Mouse (Mus musculus): ENCODE results near the gene Il11ra1. TPM values are rescaled to one million over a fixed set of nuclear protein-coding genes. Genes with fewer than 3 reads are reported as not detected.
"Not testable (repeated sequence)": the region's sequence is repeated elsewhere in the genome, so short reads cannot be mapped to it uniquely, and the experiment has no call there.

Il11ra1 gene
- total RNA-seq, 1 experiment from 2014 or later = 104 TPM

- not testable (repeated sequence) for ATAC-seq (replicated peaks; ENCODE audit: low read depth, poor library complexity, severe bottlenecking)
These were observed 73.2 kb downstream of the Il11ra1 start for GRCm38 (mm10) chr4:41772946-41773345.

- ATAC-seq (replicated peaks; ENCODE audit: low read depth, poor library complexity, severe bottlenecking) = 0 out of 2 replicates have a peak, but pooled peaks have one; percentile 50
These were observed 73.7 kb downstream of the Il11ra1 start for GRCm38 (mm10) chr4:41773502-41773901.

GRCm38 (mm10) chr4:41774002-41774401 is 74.2 kb downstream of the Il11ra1 start, which contains the start of gene Ccl27a:
TSS of gene Ccl27a (minus strand) at chr4:41774247.
- ATAC-seq (replicated peaks; ENCODE audit: low read depth, poor library complexity, severe bottlenecking) = peak; percentile 62; the same call in 1 of the 2 replicates

- ATAC-seq (replicated peaks; ENCODE audit: low read depth, poor library complexity, severe bottlenecking) = not testable (repeated sequence)
These were observed 74.7 kb downstream of the Il11ra1 start for GRCm38 (mm10) chr4:41774506-41774905.

GRCm38 (mm10) chr4:41775840-41776239 is 76.1 kb downstream of the Il11ra1 start:
- not testable (repeated sequence) for ATAC-seq (replicated peaks; ENCODE audit: low read depth, poor library complexity, severe bottlenecking)

- ATAC-seq (replicated peaks; ENCODE audit: low read depth, poor library complexity, severe bottlenecking) = not testable (repeated sequence)
These were observed 81.5 kb downstream of the Il11ra1 start for GRCm38 (mm10) chr4:41781271-41781670.

- ATAC-seq (replicated peaks; ENCODE audit: low read depth, poor library complexity, severe bottlenecking) = not testable (repeated sequence)
These were observed 82.1 kb downstream of the Il11ra1 start for GRCm38 (mm10) chr4:41781748-41782485.

GRCm38 (mm10) chr4:41782711-41783110 is 82.9 kb downstream of the Il11ra1 start:
- ATAC-seq (replicated peaks; ENCODE audit: low read depth, poor library complexity, severe bottlenecking) = not testable (repeated sequence)

GRCm38 (mm10) chr4:41783197-41783596 is 83.4 kb downstream of the Il11ra1 start:
- ATAC-seq (replicated peaks; ENCODE audit: low read depth, poor library complexity, severe bottlenecking) = not testable (repeated sequence)

Other genes starting within 250 kb of the Il11ra1 start
- 10.0 and 22.2 TPM in 2 replicates for gene Kif24, start 235.1 kb upstream of the Il11ra1 start, total RNA-seq (2017)
- gene Nudt2, start 234.8 kb upstream of the Il11ra1 start, total RNA-seq (2017) = 21.6 and 32.4 TPM in 2 replicates
- gene AI464131, start 196.9 kb upstream of the Il11ra1 start, total RNA-seq (2017) = 0.09 TPM in 1 of 2 replicates, not detected in the other
- gene 1110017D15Rik, start 182.7 kb upstream of the Il11ra1 start, total RNA-seq (2017) = 0.58 TPM in 1 of 2 replicates, not detected in the other
- 0.64 and 3.2 TPM in 2 replicates for gene Fam219a, start 130.5 kb upstream of the Il11ra1 start, total RNA-seq (2017)
- gene Dnaic1, start 130.2 kb upstream of the Il11ra1 start, total RNA-seq (2017) = not detected in 2 replicates
- gene Enho, start 59.7 kb upstream of the Il11ra1 start, total RNA-seq (2017) = not detected in 2 replicates
- gene Cntfr, start 2.9 kb upstream of the Il11ra1 start, total RNA-seq (2017) = not detected in 2 replicates
- gene Rpp25l, start 13.5 kb downstream of the Il11ra1 start, total RNA-seq (2017) = 22.8 and 28.2 TPM in 2 replicates
- gene Dctn3, start 23.2 kb downstream of the Il11ra1 start, total RNA-seq (2017) = 62.8 and 92.5 TPM in 2 replicates
- gene Arid3c, start 31.2 kb downstream of the Il11ra1 start, total RNA-seq (2017) = not detected in 2 replicates
- 18.4 and 26.9 TPM in 2 replicates for gene Galt, start 55.2 kb downstream of the Il11ra1 start, total RNA-seq (2017)
- 61.0 and 86.9 TPM in 2 replicates for gene Sigmar1, start 56.2 kb downstream of the Il11ra1 start, total RNA-seq (2017)
- 7.3 and 18.8 TPM in 2 replicates for gene Ccl27a, start 74.3 kb downstream of the Il11ra1 start, total RNA-seq (2017)
- gene Gm21541, start 203.6 kb downstream of the Il11ra1 start, total RNA-seq (2017) = not detected in 2 replicates
- gene Gm20878, start 241.6 kb downstream of the Il11ra1 start, total RNA-seq (2017) = 0.37 and 2.8 TPM in 2 replicates